Mouse (Mus musculus): ENCODE results near the gene Astn2. TPM values are rescaled to one million over a fixed set of nuclear protein-coding genes. Genes with fewer than 3 reads are reported as not detected.

The Astn2 gene
- polyA plus RNA-seq, 1 experiment from 2014 or later, result 0.52 TPM

- DNase-seq (ENCODE audit: low spot score), result no peak
- 82% methylated on average over 4 of the region's 4 CpGs for WGBS
Measured at GRCm38 (mm10) chr4:65764275-65764674, 640.1 kb downstream of the Astn2 start.

DNA sequence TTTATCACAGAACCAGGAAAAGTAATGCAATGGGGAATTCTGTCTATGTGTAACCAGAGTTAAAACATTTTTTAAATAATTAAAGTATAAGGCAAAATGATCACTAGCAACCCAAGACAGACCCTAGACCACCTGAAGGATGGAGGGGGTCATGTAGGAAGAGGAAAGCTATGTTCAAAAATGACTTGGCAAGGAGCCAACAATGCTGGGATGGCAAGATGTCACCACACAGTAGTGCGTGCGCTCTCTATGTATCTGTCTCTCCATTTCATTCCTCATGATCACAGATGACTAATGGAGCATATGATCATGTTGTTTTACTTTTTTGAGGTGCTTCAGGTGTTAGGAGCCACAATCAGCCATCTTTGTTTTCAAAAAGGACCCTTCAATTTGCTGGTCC lies 640.6 kb downstream of the Astn2 start:
- no peak overlapping the region for H3K27ac ChIP-seq (ENCODE audit: low read depth, low read length)
- H3K9me3 ChIP-seq (ENCODE audit: control insufficient read depth, low read length), result no peaks in the 10 kb centered on the region
- 98% methylated on average over 2 of the region's 2 CpGs for WGBS
- no peaks in the 10 kb centered on the region for H3K36me3 ChIP-seq (ENCODE audit: control insufficient read depth, insufficient read depth, low read length)
- H3K4me1 ChIP-seq (ENCODE audit: control insufficient read depth, insufficient read depth, low read length), result no peaks in the 10 kb centered on the region
- H3K4me2 ChIP-seq (ENCODE audit: low read depth), result no peak overlapping the region
- H3K9ac ChIP-seq (ENCODE audit: low read length), result no peak overlapping the region
- H3K4me3 ChIP-seq (ENCODE audit: low read depth, low read length), result no peak overlapping the region
- no peak for DNase-seq (ENCODE audit: low spot score)
- ATAC-seq (ENCODE audit: insufficient read depth, low FRiP score, low TSS enrichment), result no peak
- H3K27me3 ChIP-seq (ENCODE audit: control insufficient read depth, insufficient read depth, low read length), result no peaks in the 10 kb centered on the region

More at GRCm38 (mm10) chr4:65764275-65764674, 640.1 kb downstream of the Astn2 start:
- no peak for ATAC-seq (ENCODE audit: insufficient read depth, low FRiP score, low TSS enrichment)
- Histone ChIP-seq H3K9ac (ENCODE audit: low read length) (no peak overlapping the region), H3K36me3 (ENCODE audit: control insufficient read depth, insufficient read depth, low read length) (no peaks in the 10 kb centered on the region), H3K27me3 (ENCODE audit: control insufficient read depth, insufficient read depth, low read length) (no peaks in the 10 kb centered on the region), H3K27ac (ENCODE audit: low read depth, low read length) (no peak overlapping the region), H3K4me2 (ENCODE audit: low read depth) (no peak overlapping the region), H3K4me3 (ENCODE audit: low read depth, low read length) (no peak overlapping the region), H3K4me1 (ENCODE audit: control insufficient read depth, insufficient read depth, low read length) (no peaks in the 10 kb centered on the region), H3K9me3 (ENCODE audit: control insufficient read depth, low read length) (no peaks in the 10 kb centered on the region)

DNA sequence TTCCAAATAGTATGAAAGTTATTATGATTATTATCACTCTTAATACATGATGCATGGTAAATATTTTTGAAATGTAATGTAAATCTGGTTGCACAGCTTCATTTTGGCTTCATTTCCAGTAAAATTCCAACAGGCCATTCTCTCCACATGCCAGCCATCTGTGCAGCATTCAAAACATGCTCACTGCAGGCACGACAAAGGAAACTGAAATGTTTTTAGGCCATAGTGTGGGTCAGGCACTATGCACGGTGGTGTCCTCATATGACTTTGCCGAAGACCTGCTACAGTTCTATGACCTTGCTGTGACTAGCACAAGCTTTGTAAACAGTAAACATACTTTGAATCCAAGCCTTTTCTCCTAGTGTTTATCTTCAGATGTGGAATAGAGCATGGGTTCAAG lies 642.3 kb downstream of the Astn2 start:
- H3K4me2 ChIP-seq (ENCODE audit: low read depth), result no peak overlapping the region
- H3K36me3 ChIP-seq (ENCODE audit: control insufficient read depth, insufficient read depth, low read length), result no peaks in the 10 kb centered on the region
- no peak overlapping the region for H3K27ac ChIP-seq (ENCODE audit: low read depth, low read length)
- no peak overlapping the region for H3K9ac ChIP-seq (ENCODE audit: low read length)
- H3K9me3 ChIP-seq (ENCODE audit: control insufficient read depth, low read length), result no peaks in the 10 kb centered on the region
- no peaks in the 10 kb centered on the region for H3K4me1 ChIP-seq (ENCODE audit: control insufficient read depth, insufficient read depth, low read length)
- H3K27me3 ChIP-seq (ENCODE audit: control insufficient read depth, insufficient read depth, low read length), result no peaks in the 10 kb centered on the region
- ATAC-seq (ENCODE audit: insufficient read depth, low FRiP score, low TSS enrichment), result no peak
- WGBS, result 84% methylated on average over 3 of the region's 3 CpGs
- no peak overlapping the region for H3K4me3 ChIP-seq (ENCODE audit: low read depth, low read length)
- no peak for DNase-seq (ENCODE audit: low spot score)

GRCm38 (mm10) chr4:65761658-65762057 lies 642.8 kb downstream of the Astn2 start:
- no peak overlapping the region for H3K9ac ChIP-seq (ENCODE audit: low read length)
- H3K4me3 ChIP-seq (ENCODE audit: low read depth, low read length), result no peak overlapping the region
- H3K36me3 ChIP-seq (ENCODE audit: control insufficient read depth, insufficient read depth, low read length), result no peaks in the 10 kb centered on the region
- no peak overlapping the region for H3K27ac ChIP-seq (ENCODE audit: low read depth, low read length)
- H3K4me2 ChIP-seq (ENCODE audit: low read depth), result no peak overlapping the region
- H3K9me3 ChIP-seq (ENCODE audit: control insufficient read depth, low read length), result no peaks in the 10 kb centered on the region
- no peaks in the 10 kb centered on the region for H3K27me3 ChIP-seq (ENCODE audit: control insufficient read depth, insufficient read depth, low read length)
- WGBS, result 80% methylated on average over 3 of the region's 3 CpGs
- no peaks in the 10 kb centered on the region for H3K4me1 ChIP-seq (ENCODE audit: control insufficient read depth, insufficient read depth, low read length)
- DNase-seq (ENCODE audit: low spot score), result no peak
- no peak for ATAC-seq (ENCODE audit: insufficient read depth, low FRiP score, low TSS enrichment)

DNA sequence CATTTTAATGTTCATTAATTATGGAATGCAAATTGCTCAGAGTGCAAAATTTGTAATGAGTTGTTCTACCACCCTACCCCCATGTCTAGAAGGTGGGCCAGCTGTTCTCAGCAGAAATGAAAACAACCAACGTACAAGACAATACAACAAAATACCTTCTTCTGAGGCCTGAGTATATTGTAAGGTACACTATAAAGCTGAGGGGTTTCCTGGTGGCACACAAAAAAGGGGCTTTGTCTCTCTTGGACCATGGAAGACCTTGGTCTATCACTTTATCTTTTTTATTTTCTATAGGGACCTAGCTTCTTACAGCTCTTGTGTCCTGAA lies 645.6 kb downstream of the Astn2 start:
- no peaks in the 10 kb centered on the region for H3K4me1 ChIP-seq (ENCODE audit: control insufficient read depth, insufficient read depth, low read length)
- no peak overlapping the region for H3K4me2 ChIP-seq (ENCODE audit: low read depth)
- no peaks in the 10 kb centered on the region for H3K9me3 ChIP-seq (ENCODE audit: control insufficient read depth, low read length)
- H3K9ac ChIP-seq (ENCODE audit: low read length), result no peak overlapping the region
- ATAC-seq (ENCODE audit: insufficient read depth, low FRiP score, low TSS enrichment) (no peak), DNase-seq (ENCODE audit: low spot score) (no peak)
- WGBS, result 96% methylated on average over 1 of the region's 1 CpGs
- no peak overlapping the region for H3K27ac ChIP-seq (ENCODE audit: low read depth, low read length)
- no peak overlapping the region for H3K4me3 ChIP-seq (ENCODE audit: low read depth, low read length)
- no peaks in the 10 kb centered on the region for H3K27me3 ChIP-seq (ENCODE audit: control insufficient read depth, insufficient read depth, low read length)
- no peaks in the 10 kb centered on the region for H3K36me3 ChIP-seq (ENCODE audit: control insufficient read depth, insufficient read depth, low read length)

DNA sequence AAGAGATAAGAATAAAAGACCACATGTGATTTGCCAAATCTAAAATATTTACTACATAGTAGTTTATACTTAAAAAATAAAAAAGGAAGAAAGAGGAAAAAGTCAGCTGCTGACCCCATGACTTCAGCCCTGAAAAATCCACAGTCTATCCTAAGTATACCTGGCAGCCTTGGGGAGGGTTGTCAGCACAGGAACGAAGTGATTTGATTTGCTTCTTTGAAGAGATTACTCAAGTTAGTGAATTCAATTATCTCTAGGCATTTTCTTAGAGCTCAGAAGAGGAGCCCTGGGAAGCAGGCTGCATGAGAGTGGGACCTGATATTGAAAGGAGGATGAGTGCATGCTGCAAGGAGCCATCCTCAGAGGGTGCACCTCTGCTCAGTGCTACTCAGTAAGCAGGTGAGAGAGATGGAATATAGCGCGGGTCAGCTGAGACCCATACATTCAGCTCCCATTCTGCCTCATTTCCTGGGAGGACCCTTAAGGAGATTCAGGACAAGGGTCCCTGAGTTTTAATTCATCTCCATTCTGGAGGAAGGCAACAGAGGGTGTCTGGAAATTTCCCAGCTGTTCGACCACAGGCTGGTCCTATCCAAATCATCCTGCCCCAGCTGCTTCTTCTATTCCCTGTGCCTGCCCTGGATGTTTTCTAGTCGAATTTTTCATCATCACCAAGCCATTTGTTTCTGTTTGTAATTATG lies 646.1 kb downstream of the Astn2 start:
- H3K4me3 ChIP-seq (ENCODE audit: low read depth, low read length), result no peak overlapping the region
- no peaks in the 10 kb centered on the region for H3K9me3 ChIP-seq (ENCODE audit: control insufficient read depth, low read length)
- DNase-seq (ENCODE audit: low spot score) (no peak), ATAC-seq (ENCODE audit: insufficient read depth, low FRiP score, low TSS enrichment) (no peak)
- H3K4me2 ChIP-seq (ENCODE audit: low read depth), result no peak overlapping the region
- no peaks in the 10 kb centered on the region for H3K4me1 ChIP-seq (ENCODE audit: control insufficient read depth, insufficient read depth, low read length)
- 75% methylated on average over 5 of the region's 5 CpGs for WGBS
- H3K27ac ChIP-seq (ENCODE audit: low read depth, low read length), result no peak overlapping the region
- H3K27me3 ChIP-seq (ENCODE audit: control insufficient read depth, insufficient read depth, low read length), result no peaks in the 10 kb centered on the region
- H3K9ac ChIP-seq (ENCODE audit: low read length), result no peak overlapping the region
- H3K36me3 ChIP-seq (ENCODE audit: control insufficient read depth, insufficient read depth, low read length), result no peaks in the 10 kb centered on the region

DNA sequence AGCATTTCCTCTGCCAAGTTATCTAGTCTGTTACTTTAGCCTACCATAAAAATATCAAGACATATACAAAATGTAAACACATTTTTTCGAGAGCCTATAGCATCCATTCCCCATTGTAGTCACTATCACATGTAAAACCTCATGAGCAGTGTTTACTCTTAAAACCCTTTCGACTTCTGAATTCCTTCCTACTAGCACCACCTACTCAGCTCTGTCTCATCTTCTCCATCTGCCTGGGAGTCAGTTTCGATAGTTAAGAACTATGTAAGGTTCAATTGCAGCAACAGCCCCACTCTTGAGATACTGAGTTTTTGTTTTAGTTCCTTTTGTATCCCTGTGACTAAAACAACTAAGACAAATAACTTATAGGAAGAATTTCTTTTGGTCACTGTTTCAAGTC lies 651.5 kb downstream of the Astn2 start:
- ATAC-seq (ENCODE audit: insufficient read depth, low FRiP score, low TSS enrichment) (no peak), DNase-seq (ENCODE audit: low spot score) (no peak)
- H3K4me3 ChIP-seq (ENCODE audit: low read depth, low read length), result no peak overlapping the region
- no peak overlapping the region for H3K4me2 ChIP-seq (ENCODE audit: low read depth)
- no peaks in the 10 kb centered on the region for H3K27me3 ChIP-seq (ENCODE audit: control insufficient read depth, insufficient read depth, low read length)
- H3K36me3 ChIP-seq (ENCODE audit: control insufficient read depth, insufficient read depth, low read length), result no peaks in the 10 kb centered on the region
- 86% methylated on average over 3 of the region's 3 CpGs for WGBS
- H3K4me1 ChIP-seq (ENCODE audit: control insufficient read depth, insufficient read depth, low read length), result no peaks in the 10 kb centered on the region
- no peak overlapping the region for H3K27ac ChIP-seq (ENCODE audit: low read depth, low read length)
- no peaks in the 10 kb centered on the region for H3K9me3 ChIP-seq (ENCODE audit: control insufficient read depth, low read length)
- no peak overlapping the region for H3K9ac ChIP-seq (ENCODE audit: low read length)

DNA sequence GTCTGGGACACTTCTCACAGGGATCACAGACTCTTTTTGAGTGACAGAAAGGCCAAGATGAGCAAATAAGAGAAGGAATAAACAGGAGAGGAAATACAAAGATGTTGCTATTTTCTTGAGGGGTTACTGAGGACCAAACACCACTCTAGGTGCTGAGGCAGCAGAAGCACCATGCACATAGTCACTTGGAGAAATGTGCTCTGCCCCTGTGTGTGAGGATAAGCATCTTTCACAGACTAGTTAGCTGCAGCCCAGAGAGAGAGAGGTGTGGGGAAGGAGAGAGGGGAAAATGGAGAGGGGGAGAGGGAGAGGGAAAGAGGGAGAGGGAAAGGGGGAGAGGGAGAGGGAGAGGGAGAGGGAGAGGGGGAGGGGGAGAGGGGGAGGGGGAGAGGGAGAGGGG lies 659.6 kb downstream of the Astn2 start:
- Histone ChIP-seq H3K4me2 (ENCODE audit: low read depth) (no peak overlapping the region), H3K27ac (ENCODE audit: low read depth, low read length) (no peak overlapping the region), H3K27me3 (ENCODE audit: control insufficient read depth, insufficient read depth, low read length) (no peaks in the 10 kb centered on the region), H3K9ac (ENCODE audit: low read length) (no peak overlapping the region), H3K9me3 (ENCODE audit: control insufficient read depth, low read length) (no peaks in the 10 kb centered on the region), H3K36me3 (ENCODE audit: control insufficient read depth, insufficient read depth, low read length) (no peaks in the 10 kb centered on the region), H3K4me3 (ENCODE audit: low read depth, low read length) (no peak overlapping the region), H3K4me1 (ENCODE audit: control insufficient read depth, insufficient read depth, low read length) (no peaks in the 10 kb centered on the region)
- ATAC-seq (ENCODE audit: insufficient read depth, low FRiP score, low TSS enrichment), result no peak
- DNase-seq (ENCODE audit: low spot score), result no peak

DNA sequence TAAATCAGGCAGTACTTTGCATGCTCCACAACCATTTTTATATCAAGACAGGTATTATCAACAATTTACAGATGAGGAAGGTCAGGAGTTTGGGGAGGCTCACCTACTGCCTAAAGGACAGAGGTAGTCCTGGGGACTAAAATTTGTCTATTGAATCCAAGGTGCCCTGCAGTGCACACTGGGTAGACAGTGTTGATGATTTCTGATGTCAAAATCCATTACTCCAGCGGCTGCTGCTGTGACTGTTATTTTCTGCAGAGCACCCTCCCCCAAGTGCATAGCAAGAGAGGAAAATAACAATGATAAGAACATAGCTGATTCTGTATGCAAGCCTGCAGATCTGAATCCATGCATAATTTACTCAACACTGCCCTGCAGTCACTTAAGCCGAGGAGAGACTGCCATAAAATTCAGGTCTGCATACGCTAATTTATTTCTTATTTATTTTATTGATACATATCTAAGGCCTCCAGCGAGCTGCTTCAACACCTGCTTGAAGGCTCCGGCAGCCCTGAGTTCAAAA lies 660.3 kb downstream of the Astn2 start:
- H3K4me2 ChIP-seq (ENCODE audit: low read depth), result no peak overlapping the region
- no peak for ATAC-seq (ENCODE audit: insufficient read depth, low FRiP score, low TSS enrichment)
- H3K27me3 ChIP-seq (ENCODE audit: control insufficient read depth, insufficient read depth, low read length), result no peaks in the 10 kb centered on the region
- no peak for DNase-seq (ENCODE audit: low spot score)
- H3K4me1 ChIP-seq (ENCODE audit: control insufficient read depth, insufficient read depth, low read length), result no peaks in the 10 kb centered on the region
- 68% methylated on average over 5 of the region's 5 CpGs for WGBS
- no peak overlapping the region for H3K9ac ChIP-seq (ENCODE audit: low read length)
- H3K9me3 ChIP-seq (ENCODE audit: control insufficient read depth, low read length), result no peaks in the 10 kb centered on the region
- no peak overlapping the region for H3K4me3 ChIP-seq (ENCODE audit: low read depth, low read length)
- no peaks in the 10 kb centered on the region for H3K36me3 ChIP-seq (ENCODE audit: control insufficient read depth, insufficient read depth, low read length)
- no peak overlapping the region for H3K27ac ChIP-seq (ENCODE audit: low read depth, low read length)

All from neural tube, embryonic 11.5 days (tissue).